Comparison of ENCODE assay signal across 13 mouse cellular contexts in the genomic region with DNA sequence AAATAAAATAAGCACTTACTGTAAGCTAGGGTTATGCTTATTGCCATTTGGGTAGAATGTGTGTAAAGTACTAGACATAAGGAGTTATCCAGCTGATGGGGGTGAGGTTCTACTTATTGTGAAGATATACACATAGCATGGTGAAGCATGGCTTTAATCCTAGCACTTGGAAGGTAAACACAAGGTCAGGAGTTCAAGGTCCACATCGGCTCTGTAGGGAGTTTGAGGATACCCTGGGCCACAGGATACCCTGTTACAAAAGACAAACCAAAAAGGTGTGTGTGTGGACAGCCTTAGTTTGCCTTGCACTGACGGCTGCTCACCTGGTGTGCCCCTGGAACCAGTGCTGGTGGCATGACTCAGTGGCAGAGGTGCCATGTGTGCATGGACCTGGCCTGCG.
"Had no signal": no experiment of that assay in that cellular context is flagged by ENCODE, and none has a peak within 500 bp of the region (broad histone marks: within the 10 kb centered on the region; RNA-seq: fewer than 3 reads in every experiment).

No protein-coding gene starts in this region.

- H3K4me3 ChIP-seq: left cerebral cortex, adult 2 months; liver, embryonic 15.5 days had no signal

- H3K9ac ChIP-seq: liver, embryonic 15.5 days had no signal

- DNase-seq: layer of hippocampus, postnatal 36 days; lung, adult 2 months; lung, postnatal 14 days; midbrain, embryonic 14.5 days; right cerebral cortex, adult 18-20 months; right cerebral cortex, postnatal 14 days; right cerebral cortex, postnatal 4 days; thymus, postnatal 25 days had no signal

- ATAC-seq: intestine, postnatal 0 days had no signal

- H3K27ac ChIP-seq: left cerebral cortex, adult 2 months; macrophage had no signal

- H3K4me2 ChIP-seq: midbrain, embryonic 11.5 days had no signal

- H3K9me3 ChIP-seq: liver, embryonic 15.5 days had no signal

- H3K27me3 ChIP-seq: liver, embryonic 15.5 days had no signal
